Mouse (Mus musculus): ENCODE measurements around the gene Cfap206. TPM values are rescaled to one million over a fixed set of nuclear protein-coding genes. Genes with fewer than 3 reads are reported as not detected.

Gene Cfap206
- polyA plus RNA-seq, 1 experiment = 0.02 TPM

- Histone ChIP-seq H3K9me3 (ENCODE audit: control insufficient read depth, low read length) (peaks cover 20% of the 10 kb centered on the region), H3K4me1 (ENCODE audit: control insufficient read depth) (no peaks in the 10 kb centered on the region), H3K36me3 (ENCODE audit: control insufficient read depth) (no peaks in the 10 kb centered on the region), H3K4me3 (replicated peaks) (no peak overlapping the region), H3K27me3 (ENCODE audit: control insufficient read depth) (peaks cover 2% of the 10 kb centered on the region; the same call in 1 of the 2 replicates)
- TF ChIP-seq TAL1 (IDR thresholded peaks at IDR 0.05; ENCODE audit: low read length) = no peak
These were observed 6.8 kb downstream of the Cfap206 start for GRCm38 (mm10) chr4:34723186-34723585.

DNA sequence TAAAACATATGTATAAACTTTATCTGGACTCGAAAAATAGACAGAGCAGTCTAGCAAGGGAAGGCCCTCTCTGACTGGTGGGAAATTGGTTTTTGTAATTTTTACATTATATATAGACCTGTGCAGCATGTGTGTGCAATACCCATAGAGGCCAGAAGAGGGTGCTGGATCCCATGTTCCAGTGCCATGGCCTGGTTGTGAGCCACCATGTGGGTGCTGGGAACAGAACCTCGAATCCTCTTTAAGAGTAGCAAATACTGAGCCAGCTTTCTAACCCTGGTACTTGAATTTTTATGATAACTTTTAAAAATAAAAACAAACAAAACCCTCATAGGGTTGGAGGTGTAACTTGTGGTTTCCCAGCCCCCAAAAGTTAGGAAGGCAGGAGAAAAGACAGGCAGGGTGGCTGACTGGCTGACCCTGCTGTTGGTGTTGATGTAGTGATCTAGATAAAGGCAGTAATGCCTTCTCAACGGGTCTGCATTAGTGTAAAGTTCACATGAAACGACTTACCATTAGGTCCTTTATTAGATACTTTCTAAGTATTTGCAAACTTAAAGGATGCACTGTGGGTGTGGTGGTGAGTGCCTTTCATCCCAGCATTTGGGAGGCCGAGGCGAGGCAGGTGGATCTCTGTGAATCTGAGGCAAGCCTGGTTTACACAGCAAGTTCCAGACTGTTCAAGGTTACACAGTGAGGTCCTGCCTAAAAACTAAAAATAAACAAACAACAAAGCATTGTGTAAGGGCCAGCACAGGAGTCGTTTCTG is 9.7 kb downstream of the Cfap206 start:
- H3K27me3 ChIP-seq (ENCODE audit: control insufficient read depth) = no peaks in the 10 kb centered on the region
- TF ChIP-seq TAL1 (IDR thresholded peaks at IDR 0.05; ENCODE audit: low read length) (no peak), GATA1 (IDR thresholded peaks at IDR 0.05; ENCODE audit: low read length) (no peak)
- no peak overlapping the region for H3K4me3 ChIP-seq (replicated peaks)
- H3K36me3 ChIP-seq (ENCODE audit: control insufficient read depth) = no peaks in the 10 kb centered on the region
- no peaks in the 10 kb centered on the region for H3K4me1 ChIP-seq (ENCODE audit: control insufficient read depth)
- peaks cover 20% of the 10 kb centered on the region for H3K9me3 ChIP-seq (ENCODE audit: control insufficient read depth, low read length)

DNA sequence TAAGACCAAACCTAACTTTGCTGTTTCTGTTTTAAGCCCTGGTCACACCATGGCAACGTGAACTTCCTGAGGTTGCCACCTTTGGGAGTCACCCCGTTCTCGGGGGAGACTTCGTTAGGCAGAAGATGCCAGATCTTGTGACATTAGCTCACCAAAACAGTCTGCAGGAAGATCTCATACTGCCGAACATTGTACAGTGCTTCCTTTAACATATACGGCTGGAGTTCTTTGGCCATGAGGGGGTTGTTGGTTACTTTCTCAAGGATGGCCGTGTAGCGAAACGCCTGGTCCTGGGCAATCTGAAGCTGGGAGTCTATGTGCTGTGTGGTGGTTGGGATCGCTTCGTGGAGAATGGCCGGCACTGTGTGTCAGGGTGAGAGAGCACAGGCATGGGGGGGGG is 10.6 kb downstream of the Cfap206 start:
- no peak for TF ChIP-seq TAL1 (IDR thresholded peaks at IDR 0.05; ENCODE audit: low read length)
- no peak for TF ChIP-seq GATA1 (IDR thresholded peaks at IDR 0.05; ENCODE audit: low read length)
- H3K4me1 ChIP-seq (ENCODE audit: control insufficient read depth) = no peaks in the 10 kb centered on the region

DNA sequence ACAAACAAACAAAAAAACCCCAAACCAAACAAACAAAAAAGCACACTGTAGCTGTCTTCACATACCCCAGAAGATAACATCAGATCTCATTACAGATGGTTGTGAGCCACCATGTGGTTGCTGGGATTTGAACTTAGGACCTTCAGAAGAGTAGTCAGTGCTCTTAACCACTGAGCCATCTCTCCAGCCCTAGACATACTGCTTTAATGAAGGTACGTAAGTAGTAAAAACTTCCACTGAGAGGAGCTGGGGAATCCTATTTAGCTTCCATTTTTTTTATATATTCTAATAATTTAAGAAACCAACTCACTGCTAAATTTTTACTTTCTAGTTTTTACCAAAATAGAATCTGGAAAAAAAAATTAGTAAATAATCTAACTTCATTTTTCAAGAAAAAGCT is 14.9 kb downstream of the Cfap206 start:
- Histone ChIP-seq H3K27me3 (ENCODE audit: control insufficient read depth) (no peaks in the 10 kb centered on the region), H3K9me3 (ENCODE audit: control insufficient read depth, low read length) (peaks cover 11% of the 10 kb centered on the region), H3K4me1 (ENCODE audit: control insufficient read depth) (no peaks in the 10 kb centered on the region), H3K36me3 (ENCODE audit: control insufficient read depth) (no peaks in the 10 kb centered on the region), H3K4me3 (replicated peaks) (no peak overlapping the region)
- TF ChIP-seq GATA1 (IDR thresholded peaks at IDR 0.05; ENCODE audit: low read length) (no peak), TAL1 (IDR thresholded peaks at IDR 0.05; ENCODE audit: low read length) (no peak)

More for the DNA sequence above, 10.6 kb downstream of the Cfap206 start:
- H3K27me3 ChIP-seq (ENCODE audit: control insufficient read depth) = no peaks in the 10 kb centered on the region
- no peak overlapping the region for H3K4me3 ChIP-seq (replicated peaks)
- no peaks in the 10 kb centered on the region for H3K36me3 ChIP-seq (ENCODE audit: control insufficient read depth)
- H3K9me3 ChIP-seq (ENCODE audit: control insufficient read depth, low read length) = peaks cover 20% of the 10 kb centered on the region

DNA sequence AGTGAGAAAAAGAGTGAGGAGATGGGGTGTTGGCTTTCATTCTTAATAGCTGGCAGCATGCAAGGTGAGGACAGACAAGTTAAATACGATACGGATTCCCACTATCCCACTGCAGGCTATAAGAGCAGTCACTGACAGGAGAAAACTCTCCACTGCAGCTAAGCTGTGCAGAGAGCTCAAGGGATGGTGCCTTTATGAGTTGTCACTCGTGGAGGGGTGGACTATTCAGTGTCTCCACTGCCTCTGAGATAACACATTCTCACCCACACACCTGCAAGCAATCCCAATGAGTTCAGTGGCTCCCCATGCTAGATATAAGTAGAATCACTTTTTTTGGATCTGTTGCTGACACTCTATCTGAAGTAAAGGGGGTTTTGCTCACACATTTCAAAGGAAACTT is 21.9 kb downstream of the Cfap206 start:
- no peaks in the 10 kb centered on the region for H3K27me3 ChIP-seq (ENCODE audit: control insufficient read depth)
- H3K9me3 ChIP-seq (ENCODE audit: control insufficient read depth, low read length) = peaks cover 3% of the 10 kb centered on the region; the same call in 1 of the 2 replicates
- TF ChIP-seq GATA1 (IDR thresholded peaks at IDR 0.05; ENCODE audit: low read length) (no peak), TAL1 (IDR thresholded peaks at IDR 0.05; ENCODE audit: low read length) (no peak)
- no peaks in the 10 kb centered on the region for H3K36me3 ChIP-seq (ENCODE audit: control insufficient read depth)
- H3K4me1 ChIP-seq (ENCODE audit: control insufficient read depth) = no peaks in the 10 kb centered on the region
- no peak overlapping the region for H3K4me3 ChIP-seq (replicated peaks)

GRCm38 (mm10) chr4:34707248-34707647 is 22.8 kb downstream of the Cfap206 start:
- H3K4me1 ChIP-seq (ENCODE audit: control insufficient read depth) = no peaks in the 10 kb centered on the region
- peaks cover 3% of the 10 kb centered on the region; the same call in 1 of the 2 replicates for H3K9me3 ChIP-seq (ENCODE audit: control insufficient read depth, low read length)
- no peaks in the 10 kb centered on the region for H3K36me3 ChIP-seq (ENCODE audit: control insufficient read depth)
- H3K27me3 ChIP-seq (ENCODE audit: control insufficient read depth) = no peaks in the 10 kb centered on the region
- TF ChIP-seq GATA1 (IDR thresholded peaks at IDR 0.05; ENCODE audit: low read length) (no peak), TAL1 (IDR thresholded peaks at IDR 0.05; ENCODE audit: low read length) (no peak)
- H3K4me3 ChIP-seq (replicated peaks) = no peak overlapping the region

DNA sequence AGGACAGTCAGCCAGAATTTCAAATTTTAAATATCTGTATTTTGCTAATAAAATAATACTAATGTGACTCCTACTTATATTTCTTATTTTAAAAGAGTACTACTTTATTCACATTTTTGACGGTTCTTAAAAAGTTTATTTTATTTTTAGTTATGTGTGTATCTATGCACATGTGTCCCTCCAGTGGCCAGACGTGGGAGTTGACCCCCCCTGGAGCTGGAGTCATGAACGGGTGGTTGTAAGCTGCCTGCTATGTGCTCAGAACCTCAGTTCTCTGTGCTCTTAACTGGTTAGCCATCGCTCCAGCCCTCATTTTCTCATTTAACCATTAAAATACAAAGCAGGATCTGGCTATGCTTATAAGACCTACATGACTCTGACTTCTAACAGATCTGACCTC is 27.0 kb downstream of the Cfap206 start:
- no peak for TF ChIP-seq GATA1 (IDR thresholded peaks at IDR 0.05; ENCODE audit: low read length)
- no peak for TF ChIP-seq TAL1 (IDR thresholded peaks at IDR 0.05; ENCODE audit: low read length)
- H3K4me1 ChIP-seq (ENCODE audit: control insufficient read depth) = no peaks in the 10 kb centered on the region
- H3K4me3 ChIP-seq (replicated peaks) = no peak overlapping the region
- H3K36me3 ChIP-seq (ENCODE audit: control insufficient read depth) = no peaks in the 10 kb centered on the region
- no peaks in the 10 kb centered on the region for H3K9me3 ChIP-seq (ENCODE audit: control insufficient read depth, low read length)
- no peaks in the 10 kb centered on the region for H3K27me3 ChIP-seq (ENCODE audit: control insufficient read depth)

DNA sequence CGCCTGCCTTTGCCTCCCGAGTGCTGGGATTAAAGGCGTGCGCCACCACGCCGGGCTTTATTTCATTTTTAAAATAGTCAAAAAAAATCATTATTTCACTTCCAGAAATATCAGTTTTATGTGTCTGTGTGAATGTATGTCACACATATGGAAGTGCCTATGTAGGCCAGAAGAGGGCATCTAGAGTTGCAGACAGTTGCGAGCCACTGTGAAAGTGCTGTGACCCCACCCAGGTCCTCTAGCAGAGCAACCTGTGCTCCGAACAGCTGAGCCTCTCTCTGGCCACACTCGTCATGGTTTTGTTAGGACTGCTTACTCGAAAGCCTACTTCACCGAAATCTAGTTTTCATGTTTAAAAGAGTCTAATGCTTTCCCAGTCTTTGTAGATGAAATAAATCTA is 27.8 kb downstream of the Cfap206 start:
- H3K36me3 ChIP-seq (ENCODE audit: control insufficient read depth) = no peaks in the 10 kb centered on the region
- H3K27me3 ChIP-seq (ENCODE audit: control insufficient read depth) = no peaks in the 10 kb centered on the region
- no peak overlapping the region for H3K4me3 ChIP-seq (replicated peaks)
- no peaks in the 10 kb centered on the region for H3K9me3 ChIP-seq (ENCODE audit: control insufficient read depth, low read length)
- no peak for TF ChIP-seq TAL1 (IDR thresholded peaks at IDR 0.05; ENCODE audit: low read length)
- no peak for TF ChIP-seq GATA1 (IDR thresholded peaks at IDR 0.05; ENCODE audit: low read length)
- H3K4me1 ChIP-seq (ENCODE audit: control insufficient read depth) = no peaks in the 10 kb centered on the region

DNA sequence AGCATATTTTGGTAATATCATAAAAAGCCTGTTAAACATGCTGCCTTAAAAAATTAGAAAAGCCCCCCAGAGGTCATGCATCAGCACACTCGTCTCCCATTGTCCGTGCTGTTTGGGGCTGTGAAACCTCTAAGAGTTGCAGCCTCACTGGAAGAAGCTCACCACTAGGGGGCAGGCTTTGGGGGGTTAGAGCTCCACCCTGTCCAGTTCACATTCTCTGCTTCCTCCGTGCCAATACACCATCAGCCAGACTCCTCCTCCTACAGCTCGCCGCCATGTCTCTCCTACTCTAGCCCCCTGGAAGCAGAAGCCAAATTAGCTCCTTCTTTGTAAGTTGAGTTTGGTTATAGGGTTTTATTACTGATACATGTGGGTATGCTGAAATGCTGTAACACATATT is 28.5 kb downstream of the Cfap206 start:
- Histone ChIP-seq H3K27me3 (ENCODE audit: control insufficient read depth) (no peaks in the 10 kb centered on the region), H3K4me1 (ENCODE audit: control insufficient read depth) (no peaks in the 10 kb centered on the region), H3K36me3 (ENCODE audit: control insufficient read depth) (no peaks in the 10 kb centered on the region), H3K4me3 (replicated peaks) (no peak overlapping the region), H3K9me3 (ENCODE audit: control insufficient read depth, low read length) (no peaks in the 10 kb centered on the region)
- no peak for TF ChIP-seq GATA1 (IDR thresholded peaks at IDR 0.05; ENCODE audit: low read length)
- TF ChIP-seq TAL1 (IDR thresholded peaks at IDR 0.05; ENCODE audit: low read length) = no peak

Data from erythroblast, embryonic 14.5 days (primary cell).